Mouse (Mus musculus) liver, embryonic 18 days (tissue): ENCODE results near the gene Alyref2. TPM values are rescaled to one million over a fixed set of nuclear protein-coding genes. Genes with fewer than 3 reads are reported as not detected.

Experiments used
- polyA plus RNA-seq: library from polyadenylated mRNA; depleted of rRNA; stranded (reverse); fragments of >200 nt; gene quantifications from 2 replicates; pipeline ENCODE4 v1.2.3, GENCODE M21; 2012; rRNA removed

Gene Alyref2
- polyA plus RNA-seq, result 3.8 and 4.0 TPM in 2 replicates

DNA sequence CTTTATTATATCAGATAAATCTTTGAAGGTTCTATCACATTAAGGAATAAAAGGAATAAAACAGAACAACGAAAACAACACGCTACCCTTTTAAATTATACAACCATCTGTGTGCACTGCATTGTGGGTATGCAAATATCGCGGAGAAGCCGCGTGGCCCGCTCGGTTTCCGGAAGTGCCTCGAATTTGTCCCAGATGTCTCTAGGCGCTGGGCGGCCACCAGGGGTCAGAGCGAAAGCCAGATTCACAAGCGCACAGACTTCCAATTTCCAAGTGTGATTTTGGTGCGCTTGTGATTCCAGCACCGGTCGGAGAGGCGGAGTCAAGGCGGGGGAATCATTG is at the start of gene Alyref2:
Gene Alyref2, plus strand, starts transcription at position 229 of the 342 bp plus-strand sequence.

DNA sequence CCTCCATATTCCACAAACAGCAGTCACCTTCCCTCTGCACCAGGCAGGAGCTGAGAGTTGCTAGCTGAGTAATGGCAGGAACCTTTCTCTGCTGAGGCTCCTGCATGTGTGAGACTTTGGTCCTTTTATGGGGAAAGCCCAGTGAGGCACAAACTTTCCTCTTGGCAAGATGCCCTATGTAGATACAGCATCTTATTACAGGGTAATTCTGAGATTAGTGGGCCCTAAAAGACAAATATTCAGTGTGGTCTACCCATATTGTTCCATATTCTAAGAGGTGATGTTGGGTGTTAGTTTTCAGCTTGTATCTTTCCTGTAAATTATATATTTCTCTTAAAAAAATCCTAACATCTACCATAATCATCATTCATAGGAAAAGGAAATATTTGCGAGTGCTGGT is 31.9 kb downstream of the Alyref2 start, which contains the start of gene Itln1:
Gene Itln1, minus strand, starts transcription at position 101 of the 400 bp plus-strand sequence.

Other genes starting within 250 kb of the Alyref2 start
- 16.3 and 19.1 TPM in 2 replicates for gene B4galt3, start 233.2 kb upstream of the Alyref2 start, polyA plus RNA-seq
- 93.0 and 104 TPM in 2 replicates for gene Ppox, start 222.3 kb upstream of the Alyref2 start, polyA plus RNA-seq
- 16.0 and 16.9 TPM in 2 replicates for gene Usp21, start 215.5 kb upstream of the Alyref2 start, polyA plus RNA-seq
- 23.6 and 24.6 TPM in 2 replicates for gene Ufc1, start 208.5 kb upstream of the Alyref2 start, polyA plus RNA-seq
- gene Dedd, start 174.3 kb upstream of the Alyref2 start, polyA plus RNA-seq, result 20.5 and 20.8 TPM in 2 replicates
- gene Nit1, start 157.8 kb upstream of the Alyref2 start, polyA plus RNA-seq, result 59.7 and 61.3 TPM in 2 replicates
- gene Pfdn2, start 157.8 kb upstream of the Alyref2 start, polyA plus RNA-seq, result 28.2 and 36.2 TPM in 2 replicates
- 0.13 and 0.22 TPM in 2 replicates for gene Klhdc9, start 142.7 kb upstream of the Alyref2 start, polyA plus RNA-seq
- gene Nectin4, start 133.4 kb upstream of the Alyref2 start, polyA plus RNA-seq, result 0.38 and 0.41 TPM in 2 replicates
- 6.1 and 6.7 TPM in 2 replicates for gene Arhgap30, start 114.5 kb upstream of the Alyref2 start, polyA plus RNA-seq
- gene Usf1, start 92.2 kb upstream of the Alyref2 start, polyA plus RNA-seq, result 22.7 and 23.6 TPM in 2 replicates
- gene Tstd1, start 84.6 kb upstream of the Alyref2 start, polyA plus RNA-seq, result 4.3 and 5.4 TPM in 2 replicates
- 32.6 and 33.7 TPM in 2 replicates for gene F11r, start 65.9 kb upstream of the Alyref2 start, polyA plus RNA-seq
- not detected in 2 replicates for gene Itln1, start 31.8 kb downstream of the Alyref2 start, polyA plus RNA-seq
- 0.29 and 0.37 TPM in 2 replicates for gene Cd244a, start 55.7 kb downstream of the Alyref2 start, polyA plus RNA-seq
- gene Ly9, start 103.9 kb downstream of the Alyref2 start, polyA plus RNA-seq, result 2.3 and 2.9 TPM in 2 replicates
- 2.4 and 3.0 TPM in 2 replicates for gene Slamf7, start 149.6 kb downstream of the Alyref2 start, polyA plus RNA-seq
- 10.5 and 12.8 TPM in 2 replicates for gene Cd48, start 178.5 kb downstream of the Alyref2 start, polyA plus RNA-seq